Mouse (Mus musculus) neural tube, embryonic 11.5 days (tissue): ENCODE data around the gene Cwc27. TPM values are rescaled to one million over a fixed set of nuclear protein-coding genes. Genes with fewer than 3 reads are reported as not detected.

Experiments
- ATAC-seq: fragments of 200-750 bp; cut with Nextera tagmentation; 2 replicates; pipeline ENCODE4 v1.8.0; 2017; ENCODE audit warnings: moderate number of reproducible peaks, mild to moderate bottlenecking, moderate TSS enrichment, moderate library complexity; ENCODE audit not compliant: insufficient read depth, low FRiP score, low TSS enrichment
- DNase-seq: peaks from one replicate; pipeline ENCODE4 v3.0.0-alpha.2; 2015; ENCODE audit warnings: low spot score
- H3K27ac ChIP-seq: fragments of 300-500 bp; sonication (generic); 2 replicates; pipeline ENCODE4 v1.5.1; 2014; ENCODE audit warnings: low read depth, mild to moderate bottlenecking, low read length
- H3K27me3 ChIP-seq: fragments of 300-500 bp; sonication (generic); 2 replicates; pipeline ENCODE4 v1.6.1; 2014; ENCODE audit warnings: mild to moderate bottlenecking, low read length, mixed read lengths; ENCODE audit not compliant: control insufficient read depth, insufficient read depth
- H3K36me3 ChIP-seq: fragments of 300-500 bp; sonication (generic); 2 replicates; pipeline ENCODE4 v1.6.1; 2014; ENCODE audit warnings: mild to moderate bottlenecking, low read length, moderate library complexity, mixed read lengths; ENCODE audit not compliant: control insufficient read depth, insufficient read depth
- H3K4me1 ChIP-seq: fragments of 300-500 bp; sonication (generic); 2 replicates; pipeline ENCODE4 v1.6.1; 2014; ENCODE audit warnings: low read length, mixed read lengths; ENCODE audit not compliant: control insufficient read depth, insufficient read depth
- H3K4me2 ChIP-seq: fragments of 300-500 bp; sonication (generic); 2 replicates; pipeline ENCODE4 v1.6.1; 2014; ENCODE audit warnings: low read depth, mild to moderate bottlenecking, moderate library complexity
- H3K4me3 ChIP-seq: fragments of 300-500 bp; sonication (generic); 2 replicates; pipeline ENCODE4 v1.5.1; 2014; ENCODE audit warnings: low read depth, low read length
- H3K9ac ChIP-seq: fragments of 300-500 bp; sonication (generic); 2 replicates; pipeline ENCODE4 v1.6.1; 2014; ENCODE audit warnings: mild to moderate bottlenecking, low read length
- H3K9me3 ChIP-seq: fragments of 300-500 bp; sonication (generic); 2 replicates; pipeline ENCODE4 v1.6.1; 2016; ENCODE audit warnings: low read length; ENCODE audit not compliant: control insufficient read depth
- WGBS: fragments of 180-500 bp; shearing (Covaris S2); extraction: QIAGEN DNeasy Blood & Tissue Kit; methylation state at CpG from one replicate; pipeline ENCODE4 v1.1.7; 2014; 5-methylcytosine and 5-hydroxymethylcytosine counted together
- polyA plus RNA-seq: library from polyadenylated mRNA; unstranded; fragments of >200 nt; fragmentation: Nextera tagmentation; extraction: Ambion mirVana; gene quantifications from 2 replicates; pipeline ENCODE4 v1.2.1, GENCODE M21; 2014

Gene Cwc27
- polyA plus RNA-seq, 1 experiment from 2014 or later = 34.3 TPM

DNA sequence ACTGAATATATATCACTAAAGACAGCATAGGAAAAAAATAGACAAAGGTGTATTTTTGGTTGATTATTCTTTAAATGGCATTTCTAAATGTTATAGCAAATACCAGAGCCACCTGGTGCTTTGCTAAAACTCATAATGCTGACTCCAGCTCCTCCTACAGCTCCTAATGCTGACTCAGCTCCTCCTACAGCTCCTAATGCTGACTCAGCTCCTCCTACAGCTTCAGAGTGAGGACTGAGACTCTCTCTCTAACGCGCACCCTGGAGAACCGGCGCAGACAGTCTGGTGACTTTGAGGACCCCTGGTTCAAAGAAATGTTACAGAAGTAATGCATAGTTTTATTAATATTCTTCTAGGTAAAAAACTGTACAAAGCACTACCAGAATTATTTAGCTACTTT lies 74.1 kb downstream of the Cwc27 start:
- ATAC-seq = no peak
- 91% methylated on average over 4 of the region's 4 CpGs for WGBS

DNA sequence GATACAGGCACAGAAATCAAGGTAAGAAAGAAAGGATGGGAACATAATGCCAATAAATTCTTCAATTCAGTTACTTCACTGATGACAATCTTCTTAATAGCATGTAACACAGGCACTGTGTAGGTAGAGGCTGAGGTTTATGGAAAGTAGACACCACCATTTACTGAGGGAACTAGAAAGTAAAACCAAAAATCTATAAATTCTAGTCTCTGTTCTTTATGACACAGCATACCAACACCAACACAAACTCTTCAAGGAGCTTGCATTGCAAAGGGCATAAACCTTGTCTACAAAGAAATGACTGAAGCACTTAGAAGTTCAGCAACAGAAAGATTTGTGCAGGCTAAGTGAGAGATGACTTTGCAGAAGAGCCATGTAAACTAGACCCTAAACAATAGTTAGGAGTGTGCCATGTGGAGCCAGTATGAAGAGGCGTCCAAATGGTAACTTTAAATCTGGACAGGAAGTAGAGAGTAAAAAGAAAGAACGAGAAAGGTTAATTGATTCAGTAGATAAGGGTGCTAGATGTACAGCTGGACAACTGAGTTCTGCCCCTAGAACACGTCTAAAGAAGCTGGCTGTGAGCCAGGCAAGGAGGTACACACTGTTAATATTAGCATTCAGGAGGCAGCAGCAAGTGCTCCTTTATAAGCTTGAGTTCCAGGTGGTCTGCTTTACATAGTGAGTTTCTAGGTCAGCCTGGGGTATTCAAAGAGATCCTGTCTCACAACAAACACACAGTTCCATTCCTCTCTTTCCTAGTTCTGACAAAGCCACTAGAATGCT lies 87.5 kb downstream of the Cwc27 start:
- Histone ChIP-seq H3K4me3 (no peak overlapping the region), H3K4me1 (no peaks in the 10 kb centered on the region), H3K4me2 (no peak overlapping the region), H3K9ac (no peak overlapping the region), H3K36me3 (no peaks in the 10 kb centered on the region; the same call in 1 of the 2 replicates), H3K27me3 (no peaks in the 10 kb centered on the region), H3K27ac (no peak overlapping the region), H3K9me3 (no peaks in the 10 kb centered on the region)
- DNase-seq (no peak), ATAC-seq (no peak)
- 88% methylated on average over 3 of the region's 3 CpGs for WGBS

More for the DNA sequence above, 74.1 kb downstream of the Cwc27 start:
- no peaks in the 10 kb centered on the region for H3K9me3 ChIP-seq
- no peak overlapping the region for H3K9ac ChIP-seq
- H3K4me3 ChIP-seq = no peak overlapping the region
- no peak for DNase-seq
- H3K27me3 ChIP-seq = no peaks in the 10 kb centered on the region
- no peak overlapping the region for H3K4me2 ChIP-seq
- no peaks in the 10 kb centered on the region for H3K4me1 ChIP-seq
- H3K36me3 ChIP-seq = no peaks in the 10 kb centered on the region
- no peak overlapping the region for H3K27ac ChIP-seq

DNA sequence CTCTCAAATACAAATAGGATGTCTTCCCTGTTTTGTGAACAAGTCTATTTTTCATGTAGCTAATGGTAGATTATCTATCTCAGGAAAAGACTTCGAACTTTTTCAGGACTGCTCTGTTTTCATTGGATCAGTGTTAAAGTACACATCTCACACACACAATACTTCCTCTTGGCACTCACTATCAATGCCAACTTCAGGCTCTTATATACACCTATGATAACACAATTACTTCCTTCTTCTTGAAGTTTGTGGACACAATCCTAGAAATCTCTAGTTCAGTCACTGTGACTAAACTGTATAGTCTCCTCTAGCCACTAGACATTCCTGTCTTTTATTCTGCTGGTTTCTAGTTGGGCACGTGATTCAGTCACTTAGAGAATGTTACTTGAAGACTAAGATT lies 89.3 kb downstream of the Cwc27 start:
- no peak overlapping the region for H3K4me2 ChIP-seq
- H3K36me3 ChIP-seq = no peaks in the 10 kb centered on the region; the same call in 1 of the 2 replicates
- no peaks in the 10 kb centered on the region for H3K27me3 ChIP-seq
- no peak overlapping the region for H3K9ac ChIP-seq
- no peak overlapping the region for H3K27ac ChIP-seq
- ATAC-seq (no peak), DNase-seq (no peak)
- no peak overlapping the region for H3K4me3 ChIP-seq
- WGBS = 91% methylated on average over 2 of the region's 2 CpGs
- no peaks in the 10 kb centered on the region for H3K4me1 ChIP-seq
- no peaks in the 10 kb centered on the region for H3K9me3 ChIP-seq

DNA sequence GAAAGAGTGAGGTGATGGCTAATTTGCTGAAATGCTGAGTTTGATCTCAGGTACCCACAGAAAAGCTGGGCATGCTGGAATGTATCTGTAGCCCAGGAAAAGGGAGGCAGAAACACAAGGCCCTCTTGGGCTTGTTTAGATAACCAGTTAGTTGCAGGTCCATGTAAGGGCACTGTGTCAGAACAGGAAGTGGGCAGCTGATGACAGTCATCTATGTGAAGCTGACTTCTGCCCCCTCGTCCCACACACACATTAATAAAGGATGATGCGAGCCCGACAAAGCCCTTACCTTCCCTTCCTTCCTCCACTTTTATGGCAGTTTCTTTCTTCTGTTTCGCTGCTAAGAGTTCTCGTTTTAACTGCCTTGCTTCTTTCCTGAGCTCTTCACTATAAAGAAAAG lies 96.8 kb downstream of the Cwc27 start:
- no peaks in the 10 kb centered on the region for H3K27me3 ChIP-seq
- H3K9ac ChIP-seq = no peak overlapping the region
- H3K9me3 ChIP-seq = no peaks in the 10 kb centered on the region
- H3K4me1 ChIP-seq = no peaks in the 10 kb centered on the region
- H3K36me3 ChIP-seq = no peaks in the 10 kb centered on the region
- H3K27ac ChIP-seq = no peak overlapping the region
- H3K4me3 ChIP-seq = no peak overlapping the region
- no peak overlapping the region for H3K4me2 ChIP-seq
- DNase-seq (no peak), ATAC-seq (no peak)
- WGBS = 83% methylated on average over 5 of the region's 5 CpGs

DNA sequence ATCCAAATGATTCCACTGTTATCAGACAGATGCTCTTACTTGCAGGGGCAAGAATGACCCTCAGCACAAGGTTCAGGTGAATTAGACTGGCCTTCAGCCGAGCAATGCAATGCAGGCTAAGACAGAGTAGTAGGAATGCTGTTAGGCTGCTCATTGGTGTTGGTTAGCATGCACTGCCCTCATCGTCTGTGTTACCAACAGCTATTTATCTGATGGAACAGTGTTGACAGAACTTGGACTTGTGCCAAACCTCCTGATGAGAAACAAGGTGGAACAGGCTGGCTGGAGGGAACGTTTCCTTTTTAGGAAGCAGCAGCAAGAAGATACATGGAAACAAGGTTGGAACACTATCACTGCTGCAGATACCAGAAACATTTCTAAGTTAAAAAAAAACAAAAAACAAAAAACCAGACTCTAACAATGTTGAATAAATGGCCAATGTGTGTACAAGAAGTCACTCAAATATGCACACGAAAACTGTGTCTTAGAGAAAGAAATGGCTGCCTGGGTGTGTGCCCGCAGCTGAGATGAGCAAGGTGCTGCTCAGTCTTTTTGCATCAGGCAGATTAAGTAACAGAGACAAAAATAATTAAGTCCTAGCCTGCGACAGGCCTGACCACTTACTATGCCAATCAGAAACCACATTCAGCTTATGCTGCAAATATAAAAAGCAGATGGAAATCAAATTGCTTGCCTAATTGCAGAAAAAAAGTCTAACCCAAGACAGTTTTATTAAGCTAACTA lies 122.2 kb downstream of the Cwc27 start:
- H3K27me3 ChIP-seq = no peaks in the 10 kb centered on the region
- H3K4me3 ChIP-seq = no peak overlapping the region
- no peak overlapping the region for H3K4me2 ChIP-seq
- H3K36me3 ChIP-seq = no peaks in the 10 kb centered on the region
- H3K4me1 ChIP-seq = no peaks in the 10 kb centered on the region
- H3K9me3 ChIP-seq = no peaks in the 10 kb centered on the region
- no peak overlapping the region for H3K27ac ChIP-seq
- 75% methylated on average over 6 of the region's 6 CpGs for WGBS
- H3K9ac ChIP-seq = no peak overlapping the region
- no peak for ATAC-seq
- DNase-seq = peak; percentile 38

DNA sequence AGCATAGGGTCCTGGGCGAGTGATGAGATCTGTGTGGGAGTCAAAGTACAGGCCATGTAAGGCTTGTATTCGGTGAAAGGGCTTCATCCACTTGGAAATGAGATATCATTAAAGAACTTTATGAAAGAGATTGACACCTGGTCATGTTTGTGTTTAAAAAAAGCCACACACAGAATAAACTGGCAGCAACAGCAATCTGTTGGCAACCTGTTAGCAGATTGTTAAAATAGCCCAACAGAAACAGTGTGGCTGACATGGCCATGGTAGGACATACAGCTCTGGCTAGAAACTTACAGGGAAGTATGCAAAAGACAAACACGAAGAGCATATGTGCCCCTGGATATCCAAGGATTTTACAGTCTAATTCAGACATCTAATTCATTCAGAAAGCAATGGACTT lies 124.2 kb downstream of the Cwc27 start:
- Histone ChIP-seq H3K4me3 (no peak overlapping the region), H3K4me2 (no peak overlapping the region), H3K4me1 (no peaks in the 10 kb centered on the region), H3K9me3 (no peaks in the 10 kb centered on the region), H3K27ac (no peak overlapping the region), H3K36me3 (no peaks in the 10 kb centered on the region), H3K9ac (no peak overlapping the region), H3K27me3 (no peaks in the 10 kb centered on the region)
- no peak for ATAC-seq
- no peak for DNase-seq
- 83% methylated on average over 3 of the region's 3 CpGs for WGBS

DNA sequence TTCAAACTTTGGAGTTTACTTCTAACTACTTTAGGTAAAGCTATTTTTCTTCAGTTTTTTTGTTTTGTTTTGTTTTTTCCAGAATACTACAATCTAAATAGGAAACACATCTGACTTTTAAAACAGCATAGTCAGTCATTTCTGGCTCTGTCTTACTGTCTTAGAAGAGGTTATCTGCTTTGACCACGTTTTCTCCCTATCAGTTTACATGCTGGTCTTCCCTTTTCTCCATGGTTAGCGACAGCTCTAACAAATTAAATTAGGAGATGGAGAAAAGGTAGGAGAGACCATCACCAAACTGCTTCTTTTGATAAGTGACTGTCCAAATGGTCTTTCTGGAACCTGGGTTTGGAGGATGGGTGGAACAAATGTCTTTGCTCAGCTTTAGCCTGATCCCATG lies 131.4 kb downstream of the Cwc27 start:
- no peak overlapping the region for H3K4me2 ChIP-seq
- 85% methylated on average over 2 of the region's 2 CpGs for WGBS
- ATAC-seq = no peak

DNA sequence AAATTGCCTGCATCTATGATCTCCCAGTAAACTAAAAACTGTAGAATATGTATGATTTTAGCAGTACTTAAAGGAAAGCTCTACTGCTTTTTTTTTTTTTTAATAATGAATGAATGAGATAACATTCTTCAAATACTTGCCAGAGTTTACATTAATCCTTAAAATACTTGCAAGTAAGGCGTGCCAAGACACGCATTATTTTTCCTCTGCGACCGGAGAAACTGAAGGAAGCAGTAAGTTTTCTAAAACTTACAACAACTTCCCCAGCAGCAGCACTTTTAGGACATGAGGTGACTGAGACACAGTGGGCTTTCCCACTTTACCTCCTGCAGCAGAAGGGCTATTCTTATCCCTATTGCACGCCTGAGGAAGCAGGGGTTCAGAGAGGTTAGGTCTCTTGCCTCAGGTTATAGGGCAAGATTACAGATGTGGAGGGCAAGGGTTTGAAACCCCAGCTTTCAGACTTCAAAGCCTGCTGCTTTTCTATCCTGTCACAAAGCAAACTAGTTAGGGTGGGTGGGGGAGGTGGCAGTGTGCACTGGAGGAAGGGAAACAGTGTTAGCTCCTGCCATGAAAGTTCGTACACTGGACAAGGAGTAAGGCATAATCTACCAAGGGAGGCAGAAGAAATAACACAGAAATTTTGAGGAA lies 132.5 kb downstream of the Cwc27 start:
- no peak overlapping the region for H3K4me3 ChIP-seq
- H3K9me3 ChIP-seq = no peaks in the 10 kb centered on the region
- no peak overlapping the region for H3K9ac ChIP-seq
- no peaks in the 10 kb centered on the region for H3K36me3 ChIP-seq
- ATAC-seq = no peak
- H3K27ac ChIP-seq = no peak overlapping the region
- no peak overlapping the region for H3K4me2 ChIP-seq
- 56% methylated on average over 6 of the region's 6 CpGs for WGBS
- DNase-seq = no peak
- no peaks in the 10 kb centered on the region for H3K4me1 ChIP-seq
- no peaks in the 10 kb centered on the region for H3K27me3 ChIP-seq

More for the DNA sequence above, 131.4 kb downstream of the Cwc27 start:
- H3K36me3 ChIP-seq = no peaks in the 10 kb centered on the region
- no peaks in the 10 kb centered on the region for H3K4me1 ChIP-seq
- no peak overlapping the region for H3K27ac ChIP-seq
- H3K4me3 ChIP-seq = no peak overlapping the region
- DNase-seq = no peak
- no peaks in the 10 kb centered on the region for H3K9me3 ChIP-seq
- no peak overlapping the region for H3K9ac ChIP-seq
- H3K27me3 ChIP-seq = no peaks in the 10 kb centered on the region
